Mouse (Mus musculus): ENCODE results near the gene Gm12216. TPM values are rescaled to one million over a fixed set of nuclear protein-coding genes. Genes with fewer than 3 reads are reported as not detected.

The Gm12216 gene
- polyA plus RNA-seq, 1 experiment from 2014 or later: 0.16 TPM

DNA sequence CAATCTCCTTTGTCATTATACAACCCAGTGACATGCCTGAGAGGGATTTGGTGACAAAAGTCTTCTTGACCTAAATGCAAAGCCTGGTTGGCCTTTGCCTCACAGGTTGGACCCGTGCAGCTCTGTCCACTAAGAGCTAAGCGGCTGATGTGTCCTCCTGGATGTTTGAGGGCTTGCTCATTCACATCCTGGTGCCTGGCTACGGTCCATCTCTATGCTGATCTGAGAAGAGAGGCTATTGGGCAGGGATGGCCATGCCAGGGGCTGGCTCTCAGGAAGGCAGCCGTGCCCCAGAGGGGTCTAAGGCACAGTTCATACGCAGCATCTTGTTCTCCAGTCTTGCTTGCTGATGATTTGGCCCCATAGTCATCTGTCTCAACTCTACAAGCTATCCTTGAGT is 21.3 kb downstream of the Gm12216 start:
- DNase-seq (ENCODE audit: extremely low spot score, low spot score): no peak
- H3K27ac ChIP-seq: no peak overlapping the region
- WGBS: 90% methylated on average over 5 of the region's 5 CpGs
- H3K4me3 ChIP-seq: no peak overlapping the region
- no peaks in the 10 kb centered on the region for H3K9me3 ChIP-seq
- H3K36me3 ChIP-seq (replicated peaks): no peaks in the 10 kb centered on the region
- H3K27me3 ChIP-seq (ENCODE audit: poor library complexity, severe bottlenecking): no peaks in the 10 kb centered on the region
- 0 out of 2 replicates have a peak, but pooled peaks cover 3% of the 10 kb centered on the region for H3K4me1 ChIP-seq

DNA sequence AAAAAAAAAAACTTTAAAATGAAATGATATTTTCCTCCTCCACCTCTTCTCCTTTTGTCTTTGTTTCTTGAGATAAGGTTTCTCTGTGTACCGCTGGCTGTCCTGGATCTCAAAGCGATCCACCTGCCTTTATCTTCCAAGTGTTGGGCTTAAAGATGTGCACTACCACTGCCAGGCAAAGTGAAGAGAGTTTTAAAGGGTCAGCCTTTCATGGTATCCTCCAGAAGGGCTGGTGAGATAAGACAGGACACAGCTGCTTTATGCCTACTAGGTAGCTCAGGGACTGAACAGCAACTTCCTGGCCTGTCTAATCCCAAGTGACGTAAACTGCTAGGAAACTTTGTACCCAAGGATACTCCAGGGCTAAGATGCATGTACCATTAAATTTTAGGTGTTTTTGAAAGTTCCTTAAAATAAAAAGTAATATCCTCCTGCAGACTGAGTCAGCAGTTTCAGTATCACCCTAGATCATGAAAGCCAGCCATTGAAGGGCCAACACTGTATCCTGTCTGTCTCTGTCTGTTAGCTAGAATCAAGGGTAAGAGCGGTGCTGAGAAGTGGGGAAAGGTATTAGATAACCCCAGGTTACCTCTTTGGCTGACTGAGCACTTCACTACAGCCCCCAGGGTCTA is 23.6 kb downstream of the Gm12216 start:
- Histone ChIP-seq H3K27ac (no peak overlapping the region), H3K27me3 (ENCODE audit: poor library complexity, severe bottlenecking) (no peaks in the 10 kb centered on the region), H3K4me3 (no peak overlapping the region), H3K4me1 (0 out of 2 replicates have a peak, but pooled peaks cover 3% of the 10 kb centered on the region), H3K9me3 (no peaks in the 10 kb centered on the region), H3K36me3 (replicated peaks) (no peaks in the 10 kb centered on the region)
- no peak for DNase-seq (ENCODE audit: extremely low spot score, low spot score)
- WGBS: 89% methylated on average over 4 of the region's 4 CpGs

DNA sequence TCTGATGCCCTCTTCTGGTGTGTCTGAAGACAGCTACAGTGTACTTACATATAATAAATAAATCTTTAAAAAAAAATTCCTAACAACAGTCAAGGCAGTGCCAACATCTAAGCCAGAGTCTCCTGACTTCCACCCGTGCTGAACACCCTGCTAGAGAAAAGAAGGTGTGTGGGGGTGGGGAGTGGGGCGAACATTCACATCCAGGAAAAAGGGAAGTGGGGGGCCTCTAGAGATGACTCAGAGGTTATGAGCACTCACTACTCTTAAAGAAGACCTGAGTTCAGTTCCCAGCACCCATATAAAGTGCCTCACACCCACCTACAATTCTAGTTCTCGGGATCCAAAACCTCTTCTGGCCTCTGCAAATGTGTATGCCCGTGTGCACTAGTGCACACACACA is 33.6 kb downstream of the Gm12216 start:
- peaks cover 6% of the 10 kb centered on the region; the same call in 1 of the 2 replicates for H3K9me3 ChIP-seq
- no peaks in the 10 kb centered on the region for H3K27me3 ChIP-seq (ENCODE audit: poor library complexity, severe bottlenecking)
- H3K36me3 ChIP-seq (replicated peaks): no peaks in the 10 kb centered on the region
- no peak for DNase-seq (ENCODE audit: extremely low spot score, low spot score)
- no peaks in the 10 kb centered on the region for H3K4me1 ChIP-seq
- 87% methylated on average over 4 of the region's 4 CpGs for WGBS
- H3K27ac ChIP-seq: no peak overlapping the region
- H3K4me3 ChIP-seq: no peak overlapping the region

GRCm38 (mm10) chr11:53821945-53822338 is 37.1 kb downstream of the Gm12216 start:
- Histone ChIP-seq H3K36me3 (replicated peaks) (no peaks in the 10 kb centered on the region), H3K27me3 (ENCODE audit: poor library complexity, severe bottlenecking) (no peaks in the 10 kb centered on the region), H3K9me3 (no peaks in the 10 kb centered on the region), H3K27ac (no peak overlapping the region), H3K4me3 (no peak overlapping the region), H3K4me1 (no peaks in the 10 kb centered on the region)
- no peak for DNase-seq (ENCODE audit: extremely low spot score, low spot score)
- WGBS: 96% methylated on average over 3 of the region's 3 CpGs

- Histone ChIP-seq H3K4me1 (no peaks in the 10 kb centered on the region), H3K9me3 (no peaks in the 10 kb centered on the region), H3K36me3 (replicated peaks) (no peaks in the 10 kb centered on the region), H3K27ac (no peak overlapping the region), H3K4me3 (no peak overlapping the region), H3K27me3 (ENCODE audit: poor library complexity, severe bottlenecking) (no peaks in the 10 kb centered on the region)
- WGBS: 86% methylated on average over 11 of the region's 11 CpGs
- no peak for DNase-seq (ENCODE audit: extremely low spot score, low spot score)
Observed at GRCm38 (mm10) chr11:53821230-53821944, 37.7 kb downstream of the Gm12216 start.

DNA sequence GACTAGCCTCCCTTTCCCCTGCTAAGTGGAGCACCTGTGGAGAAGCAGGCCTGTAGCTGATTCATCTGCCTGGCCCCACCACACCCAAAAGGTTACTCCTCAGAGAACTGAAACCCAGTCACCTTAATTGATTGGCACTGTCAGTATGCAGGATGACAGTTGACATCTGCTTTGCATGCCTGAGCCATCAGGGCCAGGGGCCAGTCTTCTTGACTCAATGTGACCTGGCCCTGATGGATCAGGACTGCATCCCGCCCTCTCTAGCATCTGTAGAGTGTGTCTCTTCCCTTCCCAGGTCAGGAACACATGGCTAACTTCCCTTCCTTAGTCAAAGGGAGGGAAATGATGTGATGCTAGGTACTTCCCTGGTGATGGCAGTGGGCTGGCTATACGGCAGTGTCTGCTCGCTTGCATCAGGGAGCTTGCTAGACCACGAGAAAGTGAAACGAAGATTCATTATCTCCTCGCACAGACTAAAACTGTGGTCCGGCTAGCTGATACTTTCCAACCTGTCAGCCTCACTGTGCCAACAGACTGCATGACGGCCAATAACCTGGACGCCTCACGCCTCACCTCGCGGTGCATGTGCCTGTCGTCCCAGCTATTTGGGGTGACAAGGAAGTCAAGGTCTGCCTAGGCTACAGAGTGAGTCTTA is 38.4 kb downstream of the Gm12216 start:
- H3K27me3 ChIP-seq (ENCODE audit: poor library complexity, severe bottlenecking): no peaks in the 10 kb centered on the region
- no peak overlapping the region for H3K4me3 ChIP-seq
- H3K36me3 ChIP-seq (replicated peaks): no peaks in the 10 kb centered on the region
- no peak overlapping the region for H3K27ac ChIP-seq
- H3K9me3 ChIP-seq: no peaks in the 10 kb centered on the region
- no peaks in the 10 kb centered on the region for H3K4me1 ChIP-seq
- no peak for DNase-seq (ENCODE audit: extremely low spot score, low spot score)
- WGBS: 92% methylated on average over 13 of the region's 13 CpGs

GRCm38 (mm10) chr11:53819511-53819910 is 39.5 kb downstream of the Gm12216 start:
- H3K4me3 ChIP-seq: no peak overlapping the region
- H3K27ac ChIP-seq: no peak overlapping the region
- no peaks in the 10 kb centered on the region for H3K27me3 ChIP-seq (ENCODE audit: poor library complexity, severe bottlenecking)
- WGBS: 87% methylated on average over 6 of the region's 6 CpGs
- H3K36me3 ChIP-seq (replicated peaks): no peaks in the 10 kb centered on the region
- no peak for DNase-seq (ENCODE audit: extremely low spot score, low spot score)
- H3K4me1 ChIP-seq: no peaks in the 10 kb centered on the region
- no peaks in the 10 kb centered on the region for H3K9me3 ChIP-seq

GRCm38 (mm10) chr11:53818794-53819193 is 40.3 kb downstream of the Gm12216 start:
- DNase-seq (ENCODE audit: extremely low spot score, low spot score): no peak
- 78% methylated on average over 6 of the region's 6 CpGs for WGBS
- Histone ChIP-seq H3K27ac (no peak overlapping the region), H3K27me3 (ENCODE audit: poor library complexity, severe bottlenecking) (no peaks in the 10 kb centered on the region), H3K9me3 (no peaks in the 10 kb centered on the region), H3K4me1 (no peaks in the 10 kb centered on the region), H3K4me3 (no peak overlapping the region), H3K36me3 (replicated peaks) (no peaks in the 10 kb centered on the region)

GRCm38 (mm10) chr11:53816841-53817375 is 42.1 kb downstream of the Gm12216 start:
- Histone ChIP-seq H3K9me3 (no peaks in the 10 kb centered on the region), H3K27me3 (ENCODE audit: poor library complexity, severe bottlenecking) (no peaks in the 10 kb centered on the region), H3K27ac (no peak overlapping the region), H3K36me3 (replicated peaks) (no peaks in the 10 kb centered on the region), H3K4me3 (no peak overlapping the region), H3K4me1 (no peaks in the 10 kb centered on the region)
- WGBS: 88% methylated on average over 5 of the region's 5 CpGs
- no peak for DNase-seq (ENCODE audit: extremely low spot score, low spot score)

DNA sequence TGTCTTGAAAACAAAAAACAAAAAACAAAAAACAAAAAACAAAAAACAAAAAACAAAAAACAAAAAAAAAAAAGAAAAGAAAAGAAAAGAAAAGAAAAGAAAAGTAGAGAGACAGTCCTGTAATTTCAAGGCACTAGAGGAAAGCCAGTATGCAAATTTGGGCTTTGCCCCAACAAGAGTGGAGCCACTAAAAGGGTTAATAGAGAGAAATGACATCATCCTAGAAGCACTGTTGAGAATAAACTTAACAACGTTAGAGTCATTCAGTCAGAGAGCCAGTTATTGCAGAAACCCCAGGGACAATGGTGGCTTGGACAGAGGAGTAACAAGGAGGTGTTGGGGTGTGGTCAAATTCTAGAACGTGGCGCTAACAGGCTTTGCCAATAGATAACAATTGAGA is 44.2 kb downstream of the Gm12216 start:
- 73% methylated on average over 3 of the region's 3 CpGs for WGBS
- Histone ChIP-seq H3K9me3 (no peaks in the 10 kb centered on the region), H3K27ac (no peak overlapping the region)

GRCm38 (mm10) chr11:53813001-53813868 is 45.8 kb downstream of the Gm12216 start:
- Histone ChIP-seq H3K36me3 (replicated peaks) (no peaks in the 10 kb centered on the region), H3K4me3 (no peak overlapping the region), H3K9me3 (no peaks in the 10 kb centered on the region), H3K27me3 (ENCODE audit: poor library complexity, severe bottlenecking) (no peaks in the 10 kb centered on the region), H3K4me1 (peaks cover 4% of the 10 kb centered on the region; the same call in 1 of the 2 replicates), H3K27ac (no peak overlapping the region)
- WGBS: 89% methylated on average over 16 of the region's 16 CpGs
- no peak for DNase-seq (ENCODE audit: extremely low spot score, low spot score)

More for the DNA sequence above, 44.2 kb downstream of the Gm12216 start:
- Histone ChIP-seq H3K4me3 (no peak overlapping the region), H3K4me1 (peaks cover 4% of the 10 kb centered on the region; the same call in 1 of the 2 replicates), H3K36me3 (replicated peaks) (no peaks in the 10 kb centered on the region), H3K27me3 (ENCODE audit: poor library complexity, severe bottlenecking) (no peaks in the 10 kb centered on the region)
- no peak for DNase-seq (ENCODE audit: extremely low spot score, low spot score)

- Histone ChIP-seq H3K9me3 (no peaks in the 10 kb centered on the region), H3K27ac (no peak overlapping the region), H3K36me3 (replicated peaks) (no peaks in the 10 kb centered on the region), H3K27me3 (ENCODE audit: poor library complexity, severe bottlenecking) (no peaks in the 10 kb centered on the region), H3K4me1 (peaks cover 4% of the 10 kb centered on the region; the same call in 1 of the 2 replicates), H3K4me3 (no peak overlapping the region)
- WGBS: 85% methylated on average over 3 of the region's 3 CpGs
- no peak for DNase-seq (ENCODE audit: extremely low spot score, low spot score)
Observed at GRCm38 (mm10) chr11:53811312-53811711, 47.7 kb downstream of the Gm12216 start.
